Mouse (Mus musculus): Measurements from ENCODE around the gene Olfr1535. TPM values are rescaled to one million over a fixed set of nuclear protein-coding genes. Genes with fewer than 3 reads are reported as not detected.

Gene Olfr1535
- polyA plus RNA-seq, 1 experiment = not detected

- Histone ChIP-seq H3K4me3 (ENCODE audit: low read depth, low read length) (no peak overlapping the region), H3K27ac (ENCODE audit: insufficient read depth, low read depth, low read length) (no peak overlapping the region), H3K36me3 (ENCODE audit: control insufficient read depth, insufficient read depth, low read length) (peaks cover 3% of the 10 kb centered on the region), H3K27me3 (ENCODE audit: control insufficient read depth, insufficient read depth, low read length) (no peaks in the 10 kb centered on the region), H3K4me1 (ENCODE audit: control insufficient read depth, insufficient read depth, insufficient read length, low read length) (no peaks in the 10 kb centered on the region)
- TF ChIP-seq POLR2A (IDR thresholded peaks at IDR 0.05; ENCODE audit: low read depth, low read length) = no peak
- no peak for TF ChIP-seq CTCF (IDR thresholded peaks at IDR 0.05; ENCODE audit: extremely low read depth, insufficient read length, insufficient replicate concordance, low read depth, low read length)
- 39% methylated on average over 7 of the region's 7 CpGs for WGBS
Measured at GRCm38 (mm10) chr13:21530136-21530535, 29.6 kb downstream of the Olfr1535 start.

GRCm38 (mm10) chr13:21506221-21506649 is 53.5 kb downstream of the Olfr1535 start:
- WGBS = under 1% methylated on average over 21 of the region's 21 CpGs
- Histone ChIP-seq H3K4me1 (ENCODE audit: control insufficient read depth, insufficient read depth, insufficient read length, low read length) (no peaks in the 10 kb centered on the region), H3K27me3 (ENCODE audit: control insufficient read depth, insufficient read depth, low read length) (no peaks in the 10 kb centered on the region), H3K4me3 (ENCODE audit: low read depth, low read length) (peak overlapping the region; percentile 78), H3K36me3 (ENCODE audit: control insufficient read depth, insufficient read depth, low read length) (no peaks in the 10 kb centered on the region), H3K27ac (ENCODE audit: insufficient read depth, low read depth, low read length) (peak overlapping the region; percentile 45; the same call in 1 of the 2 replicates)
- TF ChIP-seq POLR2A (IDR thresholded peaks at IDR 0.05; ENCODE audit: low read depth, low read length) (peak; percentile 27; the same call in 1 of the 2 replicates), CTCF (IDR thresholded peaks at IDR 0.05; ENCODE audit: extremely low read depth, insufficient read length, insufficient replicate concordance, low read depth, low read length) (peak; percentile 14; the same call in 1 of the 2 replicates)

Other genes with a start within 250 kb of the Olfr1535 start
- not detected in 2 replicates for gene Gpx6, start 247.8 kb downstream of the Olfr1535 start, polyA plus RNA-seq (2012; rRNA removed)
- gene Olfr1367, start 213.0 kb downstream of the Olfr1535 start, polyA plus RNA-seq (2012; rRNA removed) = not detected in 2 replicates
- 0.13 and 0.38 TPM in 2 replicates for gene Zscan12, start 197.1 kb downstream of the Olfr1535 start, polyA plus RNA-seq (2012; rRNA removed)
- gene Zkscan3, start 157.1 kb downstream of the Olfr1535 start, polyA plus RNA-seq (2012; rRNA removed) = 7.6 and 11.7 TPM in 2 replicates
- 0.30 TPM in 1 of 2 replicates, not detected in the other for gene Pgbd1, start 118.8 kb downstream of the Olfr1535 start, polyA plus RNA-seq (2012; rRNA removed)
- 1.9 and 3.1 TPM in 2 replicates for gene Zscan26, start 106.2 kb downstream of the Olfr1535 start, polyA plus RNA-seq (2012; rRNA removed)
- 0.08 TPM in 1 of 2 replicates, not detected in the other for gene Nkapl, start 91.4 kb downstream of the Olfr1535 start, polyA plus RNA-seq (2012; rRNA removed)
- gene Zkscan4, start 81.0 kb downstream of the Olfr1535 start, polyA plus RNA-seq (2012; rRNA removed) = 0.06 and 0.16 TPM in 2 replicates
- not detected in 2 replicates for gene Gm10065, start 80.5 kb downstream of the Olfr1535 start, polyA plus RNA-seq (2012; rRNA removed)
- gene AK157302, start 64.7 kb downstream of the Olfr1535 start, polyA plus RNA-seq (2012; rRNA removed) = 0.08 TPM in 1 of 2 replicates, not detected in the other
- 11.1 and 22.1 TPM in 2 replicates for gene Gm11273, start 58.5 kb downstream of the Olfr1535 start, polyA plus RNA-seq (2012; rRNA removed)
- gene Zkscan8, start 28.8 kb downstream of the Olfr1535 start, polyA plus RNA-seq (2012; rRNA removed) = 0.66 and 0.79 TPM in 2 replicates
- gene Olfr1366, start 17.1 kb downstream of the Olfr1535 start, polyA plus RNA-seq (2012; rRNA removed) = not detected in 2 replicates
- not detected in 2 replicates for gene Olfr1364, start 21.9 kb upstream of the Olfr1535 start, polyA plus RNA-seq (2012; rRNA removed)
- gene Olfr1362, start 54.1 kb upstream of the Olfr1535 start, polyA plus RNA-seq (2012; rRNA removed) = not detected in 2 replicates
- gene Olfr11, start 82.6 kb upstream of the Olfr1535 start, polyA plus RNA-seq (2012; rRNA removed) = not detected in 2 replicates
- gene Olfr1361, start 103.5 kb upstream of the Olfr1535 start, polyA plus RNA-seq (2012; rRNA removed) = not detected in 2 replicates
- gene Olfr1360, start 117.5 kb upstream of the Olfr1535 start, polyA plus RNA-seq (2012; rRNA removed) = not detected in 2 replicates
- not detected in 2 replicates for gene Olfr1359, start 138.2 kb upstream of the Olfr1535 start, polyA plus RNA-seq (2012; rRNA removed)
- gene Hist1h2bl, start 156.2 kb upstream of the Olfr1535 start, polyA plus RNA-seq (2012; rRNA removed) = 10.7 and 15.7 TPM in 2 replicates
- gene Hist1h2ai, start 156.5 kb upstream of the Olfr1535 start, polyA plus RNA-seq (2012; rRNA removed) = 66.1 and 104 TPM in 2 replicates
- gene Hist1h3h, start 157.8 kb upstream of the Olfr1535 start, polyA plus RNA-seq (2012; rRNA removed) = 79.4 and 100 TPM in 2 replicates
- gene Hist1h2bm, start 162.2 kb upstream of the Olfr1535 start, polyA plus RNA-seq (2012; rRNA removed) = 4.7 and 7.1 TPM in 2 replicates
- gene Hist1h4j, start 175.2 kb upstream of the Olfr1535 start, polyA plus RNA-seq (2012; rRNA removed) = 6.4 and 6.5 TPM in 2 replicates
- 35.5 and 55.4 TPM in 2 replicates for gene Hist1h4k, start 190.6 kb upstream of the Olfr1535 start, polyA plus RNA-seq (2012; rRNA removed)
- gene Hist1h2ak, start 193.9 kb upstream of the Olfr1535 start, polyA plus RNA-seq (2012; rRNA removed) = 40.0 and 60.2 TPM in 2 replicates
- 13.6 and 21.8 TPM in 2 replicates for gene Hist1h2bn, start 194.2 kb upstream of the Olfr1535 start, polyA plus RNA-seq (2012; rRNA removed)
- 2.0 and 2.6 TPM in 2 replicates for gene Hist1h1b, start 220.7 kb upstream of the Olfr1535 start, polyA plus RNA-seq (2012; rRNA removed)
- gene Hist1h3i, start 223.5 kb upstream of the Olfr1535 start, polyA plus RNA-seq (2012; rRNA removed) = 57.4 and 74.0 TPM in 2 replicates
- 33.8 and 67.8 TPM in 2 replicates for gene Hist1h2an, start 227.3 kb upstream of the Olfr1535 start, polyA plus RNA-seq (2012; rRNA removed)
- 2.7 and 8.3 TPM in 2 replicates for gene Hist1h2bp, start 227.6 kb upstream of the Olfr1535 start, polyA plus RNA-seq (2012; rRNA removed)

Measured in small intestine, adult 2 months (tissue).